Mouse (Mus musculus): ENCODE results near the gene Dgcr8. TPM values are rescaled to one million over a fixed set of nuclear protein-coding genes. Genes with fewer than 3 reads are reported as not detected.

Dgcr8 gene
- polyA plus RNA-seq, 1 experiment from 2014 or later: 24.2 TPM

GRCm38 (mm10) chr16:18231451-18231850 lies 57.6 kb downstream of the Dgcr8 start:
- ChIA-PET CTCF (no interaction called here), POLR2A (no interaction called here)
- H3K27me3 ChIP-seq: no peaks in the 10 kb centered on the region
- DNase-seq (ENCODE audit: low read depth, low spot score) (no peak), ATAC-seq (no peak)
- no peak for TF ChIP-seq CTCF (IDR thresholded peaks at IDR 0.05)
- in situ Hi-C loops (cut with MboI; ENCODE audit: low pct_unique_long_range_greater_than_20kb): no loop called here

GRCm38 (mm10) chr16:18231047-18231446 lies 58.0 kb downstream of the Dgcr8 start:
- POLR2A ChIA-PET: interaction anchor here (0.5 kb wide), 1 partner anchor 310 kb away, joined by 3 read pairs; no protein-coding TSS in a partner anchor
- TF ChIP-seq CTCF (IDR thresholded peaks at IDR 0.05): no peak
- DNase-seq (ENCODE audit: low read depth, low spot score): no peak
- ATAC-seq: no peak
- in situ Hi-C loops (cut with MboI; ENCODE audit: low pct_unique_long_range_greater_than_20kb): no loop called here
- CTCF ChIA-PET: no interaction called here
- no peaks in the 10 kb centered on the region for H3K27me3 ChIP-seq

- no peak for TF ChIP-seq CTCF (IDR thresholded peaks at IDR 0.05)
- ChIA-PET CTCF (interaction anchor here (2.5 kb wide), 1 partner anchor 20 kb away, joined by 8 read pairs; no protein-coding TSS in a partner anchor), POLR2A (interaction anchor here (0.5 to 1.2 kb wide), 2 partner anchors 9 to 309 kb away, joined by 3 read pairs; no protein-coding TSS in a partner anchor)
- in situ Hi-C loops (cut with MboI; ENCODE audit: low pct_unique_long_range_greater_than_20kb): no loop called here
- no peak for DNase-seq (ENCODE audit: low read depth, low spot score)
- ATAC-seq: no peak
- H3K27me3 ChIP-seq: no peaks in the 10 kb centered on the region
Measured at GRCm38 (mm10) chr16:18230617-18231016, 58.4 kb downstream of the Dgcr8 start.

GRCm38 (mm10) chr16:18229622-18230021 lies 59.4 kb downstream of the Dgcr8 start:
- ATAC-seq: no peak
- CTCF ChIA-PET: interaction anchor here (1.1 to 2.5 kb wide), 2 partner anchors 10 to 19 kb away, joined by 3 to 8 read pairs; no protein-coding TSS in a partner anchor
- H3K27me3 ChIP-seq: no peaks in the 10 kb centered on the region
- no peak for TF ChIP-seq CTCF (IDR thresholded peaks at IDR 0.05)
- DNase-seq (ENCODE audit: low read depth, low spot score): no peak
- in situ Hi-C loops (cut with MboI; ENCODE audit: low pct_unique_long_range_greater_than_20kb): no loop called here
- POLR2A ChIA-PET: interaction anchor here (1.2 kb wide), 1 partner anchor 10 kb away, joined by 3 read pairs; no protein-coding TSS in a partner anchor

- ChIA-PET CTCF (interaction anchor here (1.1 to 2.5 kb wide), 2 partner anchors 11 to 18 kb away, joined by 3 to 8 read pairs; no protein-coding TSS in a partner anchor), POLR2A (no interaction called here)
- no peak for TF ChIP-seq CTCF (IDR thresholded peaks at IDR 0.05)
- in situ Hi-C loops (cut with MboI; ENCODE audit: low pct_unique_long_range_greater_than_20kb): no loop called here
- DNase-seq (ENCODE audit: low read depth, low spot score) (no peak), ATAC-seq (no peak)
- H3K27me3 ChIP-seq: no peaks in the 10 kb centered on the region
Measured at GRCm38 (mm10) chr16:18228856-18229255, 60.2 kb downstream of the Dgcr8 start.

- TF ChIP-seq CTCF (IDR thresholded peaks at IDR 0.05): no peak
- POLR2A ChIA-PET: no interaction called here
- no peak for DNase-seq (ENCODE audit: low read depth, low spot score)
- CTCF ChIA-PET: interaction anchor here (2.5 kb wide), 1 partner anchor 17 kb away, joined by 8 read pairs; no protein-coding TSS in a partner anchor
- H3K27me3 ChIP-seq: no peaks in the 10 kb centered on the region
- in situ Hi-C loops (cut with MboI; ENCODE audit: low pct_unique_long_range_greater_than_20kb): no loop called here
- no peak for ATAC-seq
Measured at GRCm38 (mm10) chr16:18227897-18228422, 61.1 kb downstream of the Dgcr8 start.

GRCm38 (mm10) chr16:18227187-18227586 lies 61.9 kb downstream of the Dgcr8 start:
- TF ChIP-seq CTCF (IDR thresholded peaks at IDR 0.05): no peak
- DNase-seq (ENCODE audit: low read depth, low spot score) (no peak), ATAC-seq (no peak)
- H3K27me3 ChIP-seq: no peaks in the 10 kb centered on the region
- POLR2A ChIA-PET: no interaction called here
- CTCF ChIA-PET: no interaction called here
- in situ Hi-C loops (cut with MboI; ENCODE audit: low pct_unique_long_range_greater_than_20kb): no loop called here

GRCm38 (mm10) chr16:18222188-18222587 lies 66.9 kb downstream of the Dgcr8 start:
- CTCF ChIA-PET: interaction anchor here (2.0 kb wide), 1 partner anchor 11 kb away, joined by 8 read pairs; no protein-coding TSS in a partner anchor
- ATAC-seq: no peak
- no peaks in the 10 kb centered on the region for H3K27me3 ChIP-seq
- no peak for DNase-seq (ENCODE audit: low read depth, low spot score)
- POLR2A ChIA-PET: no interaction called here
- in situ Hi-C loops (cut with MboI; ENCODE audit: low pct_unique_long_range_greater_than_20kb): no loop called here
- TF ChIP-seq CTCF (IDR thresholded peaks at IDR 0.05): no peak

GRCm38 (mm10) chr16:18221543-18221898 lies 67.5 kb downstream of the Dgcr8 start:
- no peak for ATAC-seq
- no peaks in the 10 kb centered on the region for H3K27me3 ChIP-seq
- TF ChIP-seq CTCF (IDR thresholded peaks at IDR 0.05): no peak
- ChIA-PET CTCF (no interaction called here), POLR2A (no interaction called here)
- no peak for DNase-seq (ENCODE audit: low read depth, low spot score)
- in situ Hi-C loops (cut with MboI; ENCODE audit: low pct_unique_long_range_greater_than_20kb): no loop called here

- no peak for DNase-seq (ENCODE audit: low read depth, low spot score)
- no peak for TF ChIP-seq CTCF (IDR thresholded peaks at IDR 0.05)
- H3K27me3 ChIP-seq: no peaks in the 10 kb centered on the region
- CTCF ChIA-PET: no interaction called here
- ATAC-seq: no peak
- in situ Hi-C loops (cut with MboI; ENCODE audit: low pct_unique_long_range_greater_than_20kb): no loop called here
- POLR2A ChIA-PET: no interaction called here
Measured at GRCm38 (mm10) chr16:18220856-18221542, 68.0 kb downstream of the Dgcr8 start.

- no peaks in the 10 kb centered on the region for H3K27me3 ChIP-seq
- in situ Hi-C loops (cut with MboI; ENCODE audit: low pct_unique_long_range_greater_than_20kb): no loop called here
- ChIA-PET POLR2A (interaction anchor here (0.6 kb wide), 1 partner anchor 15 kb away, joined by 3 read pairs; the partner anchor contains the start of gene Zdhhc8), CTCF (no interaction called here)
- DNase-seq (ENCODE audit: low read depth, low spot score) (no peak), ATAC-seq (no peak)
- no peak for TF ChIP-seq CTCF (IDR thresholded peaks at IDR 0.05)
Measured at GRCm38 (mm10) chr16:18220001-18220400, 69.0 kb downstream of the Dgcr8 start.
